Mouse (Mus musculus) left cerebral cortex, postnatal 36 days (tissue): ENCODE data around the gene Tead3. TPM values are rescaled to one million over a fixed set of nuclear protein-coding genes. Genes with fewer than 3 reads are reported as not detected.

Source experiments
- DNase-seq, 2 experiments: peaks; one replicate each; pipeline ENCODE4 v3.0.0; 2021 to 2022; ENCODE audit warnings: low spot score in 2 of 2, mixed read lengths in 1 of 2
- intact Hi-C: fragments of 180-260 bp; cut with DNase I; formaldehyde crosslinking; loops from one replicate; pipeline ENCODE4 v1.15.1; 2025
- total RNA-seq, 2 experiments: library from RNA; stranded (reverse); gene quantifications; 2 replicates each; pipeline ENCODE4 v1.2.3; 2021

Gene Tead3
- total RNA-seq, 2 experiments from 2014 or later, result 2.4 to 2.8 TPM

GRCm38 (mm10) chr17:28313212-28313879 lies 37.3 kb downstream of the Tead3 start, which contains the start of gene Fance:
TSS of gene Fance (plus strand) at chr17:28313519.
- intact Hi-C loops, result loop anchor here (1.0 kb wide), 1 partner anchor 15 kb away; the partner anchor contains the start of gene Rpl10a
- peak; percentile 89 to 90 for DNase-seq

- no peak for DNase-seq
- intact Hi-C loops, result loop anchor here (1.0 kb wide), 1 partner anchor 16 kb away; the partner anchor contains the start of gene Rpl10a
These were observed 38.1 kb downstream of the Tead3 start for GRCm38 (mm10) chr17:28312232-28313211.

GRCm38 (mm10) chr17:28311366-28312132 lies 39.1 kb downstream of the Tead3 start:
- intact Hi-C loops, result no loop called here
- no peak for DNase-seq

GRCm38 (mm10) chr17:28310831-28311230 lies 39.8 kb downstream of the Tead3 start:
- intact Hi-C loops, result no loop called here
- no peak for DNase-seq

GRCm38 (mm10) chr17:28308297-28309195 lies 42.1 kb downstream of the Tead3 start:
- intact Hi-C loops, result loop anchor here (1.0 kb wide), 1 partner anchor 82 kb away; no protein-coding TSS in a partner anchor
- peak; percentile 73 to 82 for DNase-seq

- intact Hi-C loops, result no loop called here
- no peak for DNase-seq
These were observed 45.4 kb downstream of the Tead3 start for GRCm38 (mm10) chr17:28305172-28305571.

GRCm38 (mm10) chr17:28300850-28301249 lies 49.8 kb downstream of the Tead3 start:
- DNase-seq, result no peak
- intact Hi-C loops, result no loop called here

GRCm38 (mm10) chr17:28300323-28300722 lies 50.3 kb downstream of the Tead3 start:
- intact Hi-C loops, result no loop called here
- DNase-seq, result no peak

GRCm38 (mm10) chr17:28299669-28300320 lies 50.8 kb downstream of the Tead3 start:
- no peak for DNase-seq
- intact Hi-C loops, result no loop called here

GRCm38 (mm10) chr17:28298888-28299287 lies 51.7 kb downstream of the Tead3 start:
- no peak for DNase-seq
- intact Hi-C loops, result no loop called here

- DNase-seq, result no peak
These were observed 55.9 kb downstream of the Tead3 start for GRCm38 (mm10) chr17:28294449-28295333.

GRCm38 (mm10) chr17:28293716-28294115 lies 56.9 kb downstream of the Tead3 start:
- no peak for DNase-seq
- intact Hi-C loops, result no loop called here

More at GRCm38 (mm10) chr17:28294449-28295333, 55.9 kb downstream of the Tead3 start:
- intact Hi-C loops, result no loop called here

GRCm38 (mm10) chr17:28291346-28291745 lies 59.3 kb downstream of the Tead3 start:
- intact Hi-C loops, result no loop called here
- no peak for DNase-seq

GRCm38 (mm10) chr17:28290671-28291070 lies 59.9 kb downstream of the Tead3 start:
- intact Hi-C loops, result no loop called here
- no peak for DNase-seq

- intact Hi-C loops, result no loop called here
- no peak for DNase-seq
These were observed 60.4 kb downstream of the Tead3 start for GRCm38 (mm10) chr17:28290262-28290661.

GRCm38 (mm10) chr17:28287980-28288379 lies 62.6 kb downstream of the Tead3 start:
- no peak for DNase-seq
- intact Hi-C loops, result no loop called here

GRCm38 (mm10) chr17:28287578-28287977 lies 63.0 kb downstream of the Tead3 start:
- no peak for DNase-seq
- intact Hi-C loops, result no loop called here
